In the genomic region with DNA sequence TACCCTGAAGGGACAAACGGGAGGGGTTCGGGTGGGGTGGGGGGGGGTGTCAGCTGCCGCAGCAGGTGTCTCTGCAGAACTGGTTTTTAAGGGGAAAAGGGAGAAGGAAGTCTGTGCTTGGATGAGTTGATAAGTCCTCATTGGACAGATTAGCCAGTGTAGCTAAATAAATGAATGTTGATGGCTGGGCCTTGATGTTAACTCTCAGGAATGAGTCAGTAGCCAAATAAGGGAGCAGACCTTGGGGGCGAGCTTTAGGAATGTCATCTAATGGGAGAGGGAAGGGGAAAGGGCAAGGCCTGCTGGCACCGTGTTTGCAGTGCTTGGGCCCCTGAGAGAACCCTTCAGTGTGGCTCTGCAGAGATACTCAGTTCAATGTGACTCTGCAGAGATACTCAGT, we compare ENCODE assay signal across 20 mouse cellular contexts. TPM values are rescaled to one million over a fixed set of nuclear protein-coding genes. Genes with fewer than 3 reads are reported as not detected.
DNase-seq lines count a peak whose midpoint lies in the region; ATAC-seq and TF ChIP-seq lines count a peak whose summit lies in the region.
"Had no signal": no experiment of that assay in that cellular context is flagged by ENCODE, and none has a peak within 500 bp of the region (broad histone marks: within the 10 kb centered on the region; RNA-seq: fewer than 3 reads in every experiment).

No protein-coding gene starts in this region.

- H3K9ac ChIP-seq in intestine, embryonic 16.5 days (ENCODE audit: low read depth, low read length): no peak overlapping the region
- H3K9ac ChIP-seq: liver, postnatal 0 days; midbrain, embryonic 12.5 days had no signal

- H3K27ac ChIP-seq in intestine, embryonic 16.5 days (ENCODE audit: low read length): no peak overlapping the region; the same call in 1 of the 2 replicates
- no peak overlapping the region for H3K27ac ChIP-seq in thymus, adult 2 months (ENCODE audit: control insufficient read depth, insufficient read depth, low read length)
- H3K27ac ChIP-seq: hindbrain, postnatal 0 days; midbrain, embryonic 12.5 days had no signal

- no peak overlapping the region for H3K4me2 ChIP-seq in intestine, embryonic 16.5 days (ENCODE audit: low read depth, low read length)
- H3K4me2 ChIP-seq: midbrain, embryonic 12.5 days had no signal

- peaks cover 5% of the 10 kb centered on the region; the same call in 1 of the 2 replicates for H3K4me1 ChIP-seq in intestine, embryonic 16.5 days (ENCODE audit: control insufficient read depth, insufficient read depth, low read length)
- no peaks in the 10 kb centered on the region for H3K4me1 ChIP-seq in thymus, adult 2 months (replicated peaks; ENCODE audit: control insufficient read depth, insufficient read depth, low read length)

- DNase-seq in heart, adult 11 months: peak; percentile 56
- DNase-seq in heart, adult 8-10 months (ENCODE audit: low spot score): no peak
- peak; percentile 63 for DNase-seq in ovary, adult 18-20 months (ENCODE audit: low spot score)
- DNase-seq in ovary, postnatal 10 days (ENCODE audit: low spot score): no peak
- DNase-seq in adrenal gland, adult 8-10 months: peak; percentile 84
- no peak for DNase-seq in layer of hippocampus, postnatal 36 days
- DNase-seq in thymus, adult 2 months: no peak
- DNase-seq: cerebellum, adult 18-20 months; cerebellum, postnatal 25 days; embryo, embryonic 11 days; heart, postnatal 4 days; left cerebral cortex, postnatal 4 days; liver; liver, postnatal 0 days; lung, postnatal 10 days; thymus, postnatal 14 days had no signal

- no peak for TF ChIP-seq POLR2A in thymus, adult 2 months (IDR thresholded peaks at IDR 0.05; ENCODE audit: control insufficient read depth, extremely low read depth, insufficient read depth, low read length, poor library complexity)

- no peaks in the 10 kb centered on the region for H3K9me3 ChIP-seq in intestine, embryonic 16.5 days (ENCODE audit: control insufficient read depth, low read length)
- H3K9me3 ChIP-seq: midbrain, embryonic 12.5 days had no signal

- no peak overlapping the region for H3K4me3 ChIP-seq in intestine, embryonic 16.5 days (ENCODE audit: low read length)
- H3K4me3 ChIP-seq in thymus, adult 2 months (ENCODE audit: control insufficient read depth, insufficient read depth, low read length): no peak overlapping the region
- H3K4me3 ChIP-seq: midbrain, embryonic 12.5 days had no signal

- peak; percentile 60; the same call in 1 of the 2 replicates for ATAC-seq in intestine, embryonic 16.5 days
- ATAC-seq: hindbrain, postnatal 0 days; liver, postnatal 0 days had no signal

- H3K36me3 ChIP-seq in intestine, embryonic 16.5 days (ENCODE audit: control insufficient read depth, insufficient read depth, low read length): no peaks in the 10 kb centered on the region
- no peaks in the 10 kb centered on the region for H3K36me3 ChIP-seq in thymus, adult 2 months (ENCODE audit: control insufficient read depth, insufficient read depth, low read length)
- H3K36me3 ChIP-seq: midbrain, embryonic 12.5 days had no signal

- WGBS in intestine, embryonic 16.5 days: 50% methylated on average over 5 of the region's 5 CpGs
- WGBS in thymus, adult 2 months: 93% methylated on average over 5 of the region's 5 CpGs

- H3K27me3 ChIP-seq in intestine, embryonic 16.5 days (replicated peaks; ENCODE audit: control insufficient read depth, insufficient read depth, low read length): no peaks in the 10 kb centered on the region
- H3K27me3 ChIP-seq in thymus, adult 2 months (ENCODE audit: control insufficient read depth, insufficient read depth, low read length): no peaks in the 10 kb centered on the region
- H3K27me3 ChIP-seq: CH12.LX; midbrain, embryonic 12.5 days had no signal

- TF ChIP-seq CTCF in thymus, adult 2 months (IDR thresholded peaks at IDR 0.05; ENCODE audit: borderline replicate concordance, control insufficient read depth, extremely low read depth, insufficient read depth, low read length, poor library complexity): no peak

RNA-seq across cellular contexts. Expression of a gene that starts 12.6 kb away (rescaled TPM):
- total RNA-seq in heart, adult 8-10 months (2022): 10 to 100 TPM; 11.3 to 15.0 (median 13.6) TPM
- 100 to 1,000 TPM; 152 to 256 (median 184) TPM for total RNA-seq in adrenal gland, adult 8-10 months (2022)
- 19.9 and 22.6 TPM in 2 replicates for polyA plus RNA-seq in intestine, embryonic 16.5 days (2015; fragmentation: Nextera tagmentation; extraction: Ambion mirVana)
- total RNA-seq in layer of hippocampus, postnatal 36 days (2021): 10 to 100 TPM; 25.6 to 31.8 TPM
- polyA plus RNA-seq in thymus, adult 2 months (2012; rRNA removed): 80.6 and 99.6 TPM in 2 replicates

Comparison
In these comparisons a context has a peak if more than half of its experiments do, and no peak if none do; other contexts are left out.
1. DNase-seq: peak in heart, adult 11 months (single experiment), ovary, adult 18-20 months (single experiment) and adrenal gland, adult 8-10 months (single experiment); none in heart, adult 8-10 months (single experiment), ovary, postnatal 10 days (single experiment), layer of hippocampus, postnatal 36 days (0 of 2) and thymus, adult 2 months (single experiment).
2. RNA of a gene that starts 12.6 kb away (total RNA-seq): 152 to 256 TPM in adrenal gland, adult 8-10 months; 25.6 to 31.8 TPM in layer of hippocampus, postnatal 36 days and 11.3 to 15.0 TPM in heart, adult 8-10 months; every median in the first group is over 4 times any median in the second.